Mouse (Mus musculus) brain, embryonic 14.5 days (tissue): Measurements from ENCODE around the gene Piezo1.

Experiments
- CTCF ChIP-seq: fragments of 200-500 bp; IDR thresholded peaks from 2 replicates; pipeline ENCODE4 v1.5.1; 2012; ENCODE audit warnings: inconsistent platforms, mild to moderate bottlenecking, moderate library complexity, borderline replicate concordance; ENCODE audit not compliant: insufficient read depth, insufficient read length; ENCODE audit errors: extremely low read depth
- POLR2A ChIP-seq: fragments of 200-500 bp; IDR thresholded peaks from 2 replicates; pipeline ENCODE4 v1.6.1; 2012; ENCODE audit warnings: mild to moderate bottlenecking, inconsistent platforms, borderline replicate concordance; ENCODE audit not compliant: poor library complexity, insufficient read depth, insufficient read length, severe bottlenecking; ENCODE audit errors: extremely low read depth

GRCm38 (mm10) chr8:122460524-122461472 is 90.3 kb downstream of the Piezo1 start, which contains the start of gene Snai3:
- no peak for TF ChIP-seq CTCF
- no peak for TF ChIP-seq POLR2A
